Mouse (Mus musculus) megakaryocyte-erythroid progenitor cell, adult 5-6 weeks (primary cell): ENCODE data around the gene Il18. TPM values are rescaled to one million over a fixed set of nuclear protein-coding genes. Genes with fewer than 3 reads are reported as not detected.

ENCODE experiments used
- ATAC-seq: replicated peaks from 2 replicates; pipeline ENCODE4 v1.8.0; 2016; ENCODE audit warnings: mild to moderate bottlenecking, inconsistent platforms; ENCODE audit not compliant: severe bottlenecking, poor library complexity, low FRiP score, low TSS enrichment
- total RNA-seq, 2 experiments: library from RNA; stranded (forward) in 1 of 2; stranded (reverse) in 1 of 2; fragments of 200-1000, 215-1000 nt in 1 of 2; fragments of >200 nt in 1 of 2; fragmentation: Nextera tagmentation in 1 of 2; gene quantifications; 2 replicates each; pipeline ENCODE4 v1.2.3; 2014 to 2017

Il18 gene
- total RNA-seq, 2 experiments from 2014 or later = not detected

DNA sequence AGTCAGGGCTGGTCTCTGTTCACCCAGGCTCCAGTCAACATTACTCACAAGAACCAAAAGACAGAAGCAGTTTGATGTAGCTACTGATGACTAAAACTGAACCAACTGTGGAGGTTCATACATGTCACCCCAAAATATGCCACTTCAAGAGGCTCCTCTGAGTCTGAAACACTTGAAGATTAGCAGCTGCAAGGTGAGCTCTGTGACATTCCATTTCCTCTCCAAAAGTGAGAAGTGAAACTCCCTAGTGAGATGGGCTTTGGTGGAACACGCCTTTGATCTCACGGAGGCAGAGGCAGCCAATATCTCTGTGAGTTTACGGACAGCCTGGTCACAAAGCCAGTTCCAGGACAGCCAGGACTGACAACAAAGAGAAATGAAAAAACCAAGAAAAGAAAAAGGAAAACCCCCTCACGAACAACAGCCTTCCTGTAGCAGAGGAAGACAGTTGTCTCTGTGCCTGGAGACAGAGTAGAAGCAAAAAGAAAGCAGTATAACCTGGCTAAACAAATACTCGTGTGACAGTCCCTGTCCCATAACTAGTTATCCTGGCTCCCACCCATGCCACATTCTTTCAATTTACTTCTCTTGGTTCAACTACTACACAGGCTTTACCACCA, 6.7 kb upstream of the Il18 start:
- ATAC-seq = no peak

DNA sequence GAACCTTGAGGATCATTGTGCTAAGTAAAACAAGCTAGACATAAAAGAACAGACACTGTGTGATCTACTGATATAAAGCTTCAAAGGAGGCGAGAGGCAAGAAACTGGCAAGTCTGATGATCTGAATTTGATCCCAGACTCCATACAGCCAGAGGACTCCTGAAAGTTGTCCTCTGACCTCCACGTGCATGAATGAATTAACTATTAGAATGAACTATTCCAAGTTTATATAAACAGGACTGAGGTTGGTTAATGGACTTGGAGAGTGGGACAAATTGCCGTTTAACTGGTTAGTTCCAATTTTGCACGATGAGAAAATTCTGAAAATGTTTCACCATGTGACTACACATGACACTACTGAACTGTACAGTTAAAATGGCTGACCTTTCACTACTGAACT, 5.7 kb upstream of the Il18 start:
- no peak for ATAC-seq

DNA sequence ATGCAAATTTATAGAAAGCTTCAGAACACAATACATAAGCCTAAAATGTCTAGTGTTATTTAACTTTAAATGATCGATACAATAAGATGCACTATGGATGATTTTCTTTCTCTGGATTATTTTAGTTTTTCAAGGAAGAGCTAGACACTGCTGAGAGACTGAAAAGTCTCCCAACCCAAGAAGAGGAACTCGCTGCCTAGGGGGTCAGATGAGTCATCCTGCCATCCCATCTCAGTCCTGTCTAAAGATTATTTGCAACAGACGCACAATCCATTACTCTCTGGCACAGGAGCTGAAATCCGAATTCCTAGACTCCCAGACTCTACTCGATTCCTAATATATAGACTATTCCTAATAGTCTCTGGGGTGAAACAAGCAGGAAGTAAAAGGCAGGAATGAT, 2.4 kb upstream of the Il18 start:
- ATAC-seq = no peak

DNA sequence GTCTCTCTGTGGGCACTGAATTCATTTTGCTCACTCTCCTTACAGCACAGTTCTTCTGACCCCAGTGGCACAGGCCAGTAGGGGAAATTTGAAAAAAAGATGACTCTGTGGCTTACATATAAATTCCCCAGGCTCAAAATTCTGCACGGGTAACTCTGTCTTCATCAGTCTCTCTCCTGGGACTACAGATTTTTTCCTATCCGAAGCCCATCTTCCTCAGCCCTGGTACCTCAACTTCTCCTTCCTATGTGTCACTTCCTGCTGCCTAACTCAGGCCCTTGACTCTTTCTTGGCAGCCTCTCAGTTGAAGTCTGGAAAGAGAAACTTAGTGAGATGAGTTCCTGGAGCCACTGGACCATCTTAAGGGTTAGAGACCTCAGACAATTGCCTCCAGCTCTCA, 1.1 kb upstream of the Il18 start:
- ATAC-seq = no peak

DNA sequence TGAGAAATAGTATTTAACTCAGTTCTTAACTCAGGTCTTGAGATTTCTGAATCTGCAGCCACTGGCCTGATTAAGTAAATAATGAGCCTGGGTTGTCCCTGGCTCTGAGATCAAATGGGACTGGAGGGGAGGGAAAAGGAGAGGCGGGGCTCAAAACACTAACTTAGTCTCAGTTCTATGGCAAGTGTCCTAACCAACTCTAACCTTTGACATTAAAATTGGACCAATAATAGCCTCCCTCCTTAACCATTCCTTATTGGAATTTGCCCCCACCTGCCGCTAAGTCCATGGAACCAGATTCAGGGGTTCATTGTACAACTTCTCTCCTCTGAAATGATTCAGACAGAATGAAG, 443 bp downstream of the Il18 start, which contains the start of gene Bco2:
TSS of gene Bco2 (minus strand) at position 88 of the 353 bp plus-strand sequence.
- ATAC-seq = no peak

DNA sequence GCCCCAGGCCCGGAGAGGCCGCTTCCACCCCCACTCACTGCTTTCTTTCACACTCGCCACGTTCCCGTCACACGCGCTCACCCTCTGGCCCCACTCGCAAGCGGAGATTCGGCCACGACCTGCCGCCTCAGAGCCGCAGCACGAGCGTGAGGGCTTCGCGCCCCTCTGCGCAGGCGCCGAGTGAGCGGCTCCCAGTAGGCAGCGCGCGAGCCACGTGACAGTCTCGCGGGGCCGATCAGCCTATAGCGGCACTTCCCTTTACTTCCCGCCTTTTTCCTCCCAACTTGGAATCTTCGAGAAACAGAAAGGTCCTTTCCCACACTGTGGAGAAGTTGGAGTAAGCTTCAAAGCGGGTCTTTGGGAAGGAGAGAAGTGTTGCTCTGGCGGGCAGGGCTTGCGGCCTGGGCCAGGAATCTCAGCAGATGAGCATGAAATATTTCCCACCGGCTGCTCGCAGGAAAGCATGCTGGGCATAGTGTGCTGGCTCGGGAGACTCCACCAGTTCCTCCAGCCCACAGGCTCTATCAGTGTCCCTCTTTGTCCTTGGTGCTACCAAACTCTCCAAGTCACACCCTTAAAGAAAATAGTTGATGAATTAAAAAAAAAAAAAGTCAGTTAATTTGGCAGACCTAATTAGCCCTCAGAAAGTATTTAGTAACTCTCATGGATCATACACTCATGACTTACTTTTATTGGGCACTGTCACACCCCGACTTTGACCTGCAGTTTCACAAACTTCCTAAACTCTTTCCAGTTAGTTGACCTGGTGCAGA, 6.7 kb downstream of the Il18 start, which contains the start of gene Tex12:
TSS of gene Tex12 (minus strand) at position 181 of the 773 bp plus-strand sequence.
- ATAC-seq = no peak

DNA sequence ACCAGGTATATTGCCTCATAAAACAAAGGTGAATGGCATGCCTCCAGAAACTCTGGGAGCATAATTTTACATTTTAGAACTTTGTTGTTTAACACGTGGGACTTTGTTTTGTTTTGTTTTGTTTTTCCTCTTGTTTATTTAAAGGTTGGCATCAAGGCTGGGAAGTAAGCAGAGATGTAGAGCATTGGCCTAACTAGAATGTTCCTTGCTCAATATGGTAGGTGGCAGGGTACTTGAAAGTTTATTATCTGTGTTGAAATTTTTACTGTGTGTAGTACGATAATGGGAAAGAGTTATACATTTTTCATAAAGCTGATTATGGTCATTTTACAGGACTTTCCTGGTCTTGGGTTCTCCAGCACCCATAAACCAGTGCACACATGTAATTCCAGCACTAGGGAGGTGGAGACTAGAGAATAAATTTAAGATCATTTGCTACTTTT, 7.3 kb downstream of the Il18 start:
- no peak for ATAC-seq

DNA sequence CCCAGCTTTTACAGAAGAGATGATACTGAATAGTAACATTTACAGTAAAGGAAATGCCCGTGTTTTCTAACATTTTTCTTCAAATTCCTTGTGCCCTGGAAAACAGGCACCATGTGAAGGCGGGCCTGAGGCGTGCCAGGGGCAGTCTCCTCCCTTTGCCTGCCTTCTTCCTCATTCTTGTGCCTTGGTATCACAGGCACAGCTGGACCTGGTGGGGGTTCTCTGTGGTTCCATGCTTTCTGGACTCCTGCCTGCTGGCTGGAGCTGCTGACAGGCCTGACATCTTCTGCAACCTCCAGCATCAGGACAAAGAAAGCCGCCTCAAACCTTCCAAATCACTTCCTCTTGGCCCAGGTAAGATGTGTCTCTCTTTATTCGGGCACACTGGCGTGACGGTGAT, 10.5 kb downstream of the Il18 start:
- ATAC-seq = no peak

DNA sequence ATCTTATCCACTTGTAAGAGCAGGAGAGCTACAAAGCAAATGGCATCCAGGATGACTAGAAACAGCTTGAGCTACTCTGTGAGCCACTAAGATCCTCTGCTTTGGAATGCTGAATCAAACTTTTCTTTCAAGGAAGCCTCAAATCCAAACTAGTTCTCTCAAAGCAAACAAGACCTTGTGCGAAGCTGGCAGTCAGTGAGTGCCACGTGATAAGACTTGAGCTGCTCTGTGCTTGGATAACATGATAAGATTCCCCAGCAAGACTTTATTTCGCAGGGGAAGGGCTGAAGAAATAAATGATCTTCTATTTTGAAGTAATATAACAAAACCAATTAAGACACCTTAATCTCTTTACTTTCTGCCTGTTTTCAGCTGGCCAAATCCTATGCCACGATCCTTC, 11.3 kb downstream of the Il18 start:
- ATAC-seq = 0 out of 2 replicates have a peak, but pooled peaks have one; percentile 52

DNA sequence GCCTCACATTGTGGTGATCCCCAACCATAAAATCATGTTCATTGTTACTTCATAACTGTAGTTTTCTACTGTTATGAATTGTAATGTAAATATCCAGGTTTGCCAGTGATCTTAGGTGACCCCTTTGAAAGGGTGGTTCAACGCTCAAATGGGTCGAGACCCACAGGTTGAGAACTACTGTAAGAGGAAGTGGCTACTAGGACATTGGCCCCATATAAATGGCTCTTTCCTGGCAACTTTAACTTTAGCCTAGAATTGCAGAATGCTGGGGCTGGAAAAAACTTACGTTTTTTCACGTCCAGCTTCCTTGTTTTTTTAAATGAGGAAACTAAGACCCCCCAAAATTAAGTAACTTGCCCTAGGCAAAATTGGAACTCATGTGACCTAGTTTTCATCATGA, 12.7 kb downstream of the Il18 start:
- ATAC-seq = no peak

DNA sequence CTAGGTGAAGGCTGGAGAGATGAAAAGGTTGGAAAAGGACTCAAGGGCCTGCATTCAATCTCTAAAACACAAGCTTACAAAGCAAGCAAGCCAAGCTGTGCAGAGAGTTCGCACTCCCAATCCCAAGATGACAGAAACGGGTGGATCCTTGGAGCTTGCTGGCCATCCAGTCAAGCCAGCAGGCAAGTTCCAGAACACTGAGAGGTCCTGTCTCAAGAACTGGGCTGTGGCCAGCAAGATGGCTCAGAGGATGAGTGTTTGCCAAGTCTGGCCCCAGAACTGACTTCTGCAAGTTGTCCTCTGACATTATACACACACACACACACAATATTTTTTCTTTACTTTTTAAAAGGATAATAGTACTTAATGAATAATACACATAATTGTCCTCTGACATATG, 13.3 kb downstream of the Il18 start:
- ATAC-seq = no peak

DNA sequence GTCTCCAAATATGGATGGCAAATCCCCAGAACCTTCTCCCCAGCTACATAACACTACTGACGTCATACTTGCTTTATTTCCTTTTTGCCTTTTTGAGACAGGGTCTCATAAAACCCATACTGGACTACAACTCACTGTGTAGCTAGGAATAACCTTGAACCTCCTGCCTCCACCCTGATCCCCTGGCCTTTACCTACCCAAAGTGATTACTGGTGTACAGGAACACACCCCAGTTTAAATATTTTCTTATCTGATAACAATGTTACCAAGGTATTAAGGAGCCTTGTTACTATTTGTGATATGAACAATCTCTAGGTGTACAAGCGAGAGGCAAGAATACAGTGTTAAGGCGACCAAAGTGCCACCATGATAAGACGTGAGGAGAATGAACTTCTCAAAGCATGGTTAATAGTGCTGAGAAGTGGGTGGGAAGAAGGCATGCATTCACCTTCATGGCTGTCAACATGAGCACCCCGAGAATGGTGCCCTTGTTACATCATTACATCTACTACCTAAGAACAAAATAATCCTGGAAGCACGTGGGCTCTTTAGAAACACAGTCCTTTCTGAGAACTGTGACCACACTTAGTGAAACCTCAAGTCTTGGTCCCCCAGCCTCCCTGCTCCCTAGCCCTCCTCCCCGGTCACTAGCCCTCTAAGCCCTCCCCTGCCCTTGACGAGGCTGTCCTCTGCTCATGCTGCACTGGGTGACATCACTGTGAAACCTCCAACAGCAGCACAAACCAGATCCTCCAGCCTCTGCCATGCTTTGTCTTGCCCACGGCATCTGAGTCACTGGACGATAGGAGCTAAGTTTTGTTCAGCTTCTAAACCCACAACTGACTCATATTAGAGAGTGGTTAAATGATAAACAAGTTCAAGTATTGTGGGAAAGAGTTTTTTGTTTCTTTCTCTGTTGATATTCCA, 15.2 kb downstream of the Il18 start:
- no peak for ATAC-seq

DNA sequence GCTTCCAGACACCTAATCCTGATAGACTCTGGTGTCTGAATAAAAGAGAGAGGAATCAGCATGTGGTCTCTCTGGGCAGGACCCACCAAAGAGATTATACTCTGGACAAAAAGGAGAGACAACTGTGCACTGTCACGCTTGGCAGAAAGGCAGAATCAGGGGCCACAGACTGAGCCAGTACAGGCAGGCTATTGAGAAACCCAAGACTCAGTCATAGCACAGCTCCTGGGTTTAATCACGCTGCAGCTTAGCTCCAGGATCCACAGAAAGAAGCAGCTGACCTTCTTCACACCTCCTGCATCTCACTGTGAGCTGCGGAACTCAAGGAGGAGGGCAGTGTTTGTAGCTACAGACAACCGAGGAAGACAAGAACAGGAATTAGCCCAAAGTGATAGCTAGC, 25.7 kb downstream of the Il18 start:
- no peak for ATAC-seq

DNA sequence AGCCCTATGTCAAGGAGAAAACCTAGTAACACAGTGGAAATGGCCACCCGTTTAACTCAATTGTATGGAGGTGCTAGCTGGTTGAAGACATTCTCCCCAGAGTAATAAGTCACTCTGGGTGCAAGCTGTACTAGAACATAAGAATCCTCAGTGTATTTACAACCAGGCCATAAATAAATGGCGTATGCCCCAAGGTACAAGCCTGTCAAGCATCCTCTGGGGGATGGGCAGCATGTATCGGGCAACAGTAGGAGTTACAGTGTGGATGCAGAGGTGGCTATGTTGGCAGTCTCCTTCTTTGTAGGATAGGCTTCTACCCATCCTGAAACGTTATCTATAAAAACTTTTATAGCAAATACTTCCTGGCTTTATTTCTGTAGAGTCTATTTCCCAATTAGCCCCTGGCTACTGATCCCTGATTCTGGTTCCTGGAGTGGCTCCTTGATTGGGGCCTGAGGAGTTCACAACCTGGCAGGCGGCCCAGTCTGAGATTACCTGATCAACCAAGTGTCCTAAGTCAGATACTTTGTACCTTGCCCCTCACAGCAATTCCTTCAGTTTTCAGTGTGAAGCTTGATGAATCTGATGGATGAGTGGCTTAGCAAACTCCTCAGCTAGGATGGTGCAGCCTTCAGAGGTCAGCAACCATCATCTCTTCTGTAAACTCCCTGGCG, 30.7 kb downstream of the Il18 start:
- no peak for ATAC-seq

DNA sequence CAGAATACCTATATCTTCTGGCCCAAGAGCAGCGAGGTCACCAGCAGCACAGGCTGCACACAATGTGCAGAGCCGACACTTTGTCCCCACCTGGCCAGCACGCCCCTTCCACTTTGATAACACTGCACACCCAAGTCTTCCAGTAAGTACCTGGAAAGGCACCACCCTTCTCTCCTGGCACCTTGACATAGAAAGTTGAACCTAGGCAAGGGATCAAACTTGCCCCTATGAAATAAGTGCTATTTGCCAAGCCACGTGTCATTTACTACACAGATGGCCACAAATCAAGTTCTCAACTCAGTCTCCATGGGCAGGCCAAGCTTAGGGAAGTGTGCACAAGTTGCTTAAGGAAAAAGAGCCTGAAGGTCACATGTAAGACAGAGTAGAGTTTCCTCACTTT, 32.3 kb downstream of the Il18 start:
- ATAC-seq = no peak

DNA sequence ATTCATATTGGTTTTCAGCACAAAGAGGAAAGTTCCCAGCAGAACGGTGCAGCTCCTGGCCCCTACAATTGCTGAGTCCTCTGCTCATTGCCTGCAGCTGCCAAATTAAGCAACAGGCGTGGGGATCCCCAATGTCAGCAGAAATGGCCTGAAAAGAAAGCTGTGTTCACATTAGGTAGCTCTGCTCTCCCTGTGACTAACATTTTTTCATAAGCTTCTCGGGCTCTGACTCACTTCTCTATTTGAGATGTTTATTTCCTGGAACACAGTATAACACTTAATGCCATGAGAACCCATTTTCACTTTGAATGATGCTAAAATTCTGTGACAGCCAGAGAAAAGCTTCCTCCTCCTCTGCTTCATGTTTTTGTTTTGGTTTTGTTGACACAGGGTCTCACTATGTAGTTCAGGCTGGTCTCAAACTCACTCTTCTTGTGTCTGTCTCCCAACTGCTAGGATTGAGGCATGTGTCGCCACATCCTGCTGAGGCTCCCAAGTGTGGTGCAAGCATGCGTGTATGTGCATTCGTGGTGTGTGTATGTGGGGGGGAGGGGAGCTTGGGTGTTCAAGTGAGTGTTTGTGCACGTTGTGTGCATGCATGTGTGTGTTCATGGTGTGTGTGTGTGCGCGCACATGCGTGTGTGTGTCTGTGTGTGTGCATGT, 36.4 kb downstream of the Il18 start:
- ATAC-seq = no peak

DNA sequence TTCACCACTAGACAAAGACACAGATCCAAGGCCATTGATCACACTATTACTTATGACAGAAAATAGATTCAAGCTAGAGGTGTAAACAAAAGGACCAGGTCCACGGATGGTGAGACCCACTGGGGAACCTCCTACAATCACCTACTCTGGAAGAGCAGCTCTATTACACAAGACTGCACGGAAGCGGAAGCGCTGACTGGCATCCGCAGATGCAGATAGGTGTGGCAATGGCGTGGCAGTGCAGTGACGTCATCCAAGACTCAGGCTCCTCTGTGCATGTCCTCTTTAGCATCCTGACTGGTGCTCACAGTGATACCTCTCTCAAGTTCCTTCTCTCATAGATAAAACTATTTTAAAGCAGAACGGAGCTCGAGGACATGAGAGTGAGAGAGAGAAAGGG, 38.3 kb downstream of the Il18 start:
- ATAC-seq = no peak

DNA sequence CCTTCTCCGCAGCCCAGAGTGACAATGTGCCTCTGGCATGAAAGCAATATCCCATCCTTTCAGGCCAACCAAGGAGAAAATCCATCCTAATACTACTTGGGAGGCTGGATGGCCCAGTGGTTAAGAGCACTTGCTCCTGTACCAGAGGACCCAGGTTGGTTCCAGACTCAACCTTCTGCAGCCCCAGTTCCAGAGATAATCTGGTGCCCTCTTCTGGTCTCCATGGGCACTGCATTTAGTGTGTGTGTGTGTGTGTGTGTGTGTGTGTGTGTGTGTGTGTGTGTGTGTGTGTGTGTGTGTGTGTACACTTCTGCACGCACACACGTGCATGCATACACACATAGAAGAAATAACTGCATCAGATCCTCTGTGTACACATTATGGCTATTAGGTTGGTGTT, 38.9 kb downstream of the Il18 start:
- peak; percentile 73 for ATAC-seq

DNA sequence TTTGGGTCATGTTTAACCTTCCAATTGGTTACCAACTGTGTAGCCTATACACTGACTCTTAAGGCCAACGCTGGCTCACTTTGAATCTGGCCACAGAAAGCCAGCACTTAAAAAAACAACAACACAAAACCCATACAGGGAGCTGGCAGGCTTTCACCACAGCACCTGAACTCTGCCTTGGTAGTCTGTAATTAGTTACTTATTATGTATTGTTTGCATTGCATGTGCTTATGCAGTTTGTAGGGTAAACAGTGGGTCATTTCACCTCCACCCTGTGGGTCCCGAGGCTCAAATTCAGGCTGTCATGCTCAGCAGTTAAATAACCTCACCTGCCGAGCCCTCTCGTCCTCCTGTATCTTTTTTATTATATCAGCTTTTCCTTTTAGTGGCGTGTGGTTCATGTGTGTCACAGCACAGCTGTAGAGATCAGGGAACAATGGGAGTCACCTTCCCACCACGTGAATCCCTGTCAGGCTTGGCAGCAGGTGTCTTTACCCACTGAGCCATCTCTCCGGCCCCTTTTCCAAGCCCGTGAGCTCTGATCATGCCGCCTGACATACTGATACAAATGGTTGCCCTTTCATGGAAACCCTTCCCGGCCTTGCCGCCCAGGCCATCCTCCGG, 40.3 kb downstream of the Il18 start:
- ATAC-seq = no peak
